Mouse (Mus musculus): ENCODE results near the gene Col1a1. TPM values are rescaled to one million over a fixed set of nuclear protein-coding genes. Genes with fewer than 3 reads are reported as not detected.

The Col1a1 gene
- polyA plus RNA-seq, 1 experiment from 2014 or later: 111 TPM

- DNase-seq (ENCODE audit: low spot score) (no peak), ATAC-seq (ENCODE audit: insufficient read depth, low FRiP score, low TSS enrichment) (no peak)
- no peak overlapping the region for H3K4me3 ChIP-seq (ENCODE audit: low read depth, low read length)
- no peaks in the 10 kb centered on the region for H3K27me3 ChIP-seq (ENCODE audit: control insufficient read depth, insufficient read depth, low read length)
- no peaks in the 10 kb centered on the region for H3K36me3 ChIP-seq (ENCODE audit: control insufficient read depth, insufficient read depth, low read length)
- no peaks in the 10 kb centered on the region for H3K4me1 ChIP-seq (ENCODE audit: control insufficient read depth, insufficient read depth, low read length)
- H3K27ac ChIP-seq (ENCODE audit: low read depth, low read length): no peak overlapping the region
- H3K4me2 ChIP-seq (ENCODE audit: low read depth): no peak overlapping the region
- WGBS: 41% methylated on average over 4 of the region's 4 CpGs
- H3K9me3 ChIP-seq (ENCODE audit: control insufficient read depth, low read length): no peaks in the 10 kb centered on the region
- H3K9ac ChIP-seq (ENCODE audit: low read length): no peak overlapping the region
Observed at GRCm38 (mm10) chr11:94973313-94973712, 37.3 kb downstream of the Col1a1 start.

- Histone ChIP-seq H3K9me3 (ENCODE audit: control insufficient read depth, low read length) (no peaks in the 10 kb centered on the region), H3K4me3 (ENCODE audit: low read depth, low read length) (no peak overlapping the region), H3K4me2 (ENCODE audit: low read depth) (no peak overlapping the region), H3K4me1 (ENCODE audit: control insufficient read depth, insufficient read depth, low read length) (peaks cover 3% of the 10 kb centered on the region; the same call in 1 of the 2 replicates), H3K36me3 (ENCODE audit: control insufficient read depth, insufficient read depth, low read length) (no peaks in the 10 kb centered on the region), H3K27ac (ENCODE audit: low read depth, low read length) (no peak overlapping the region), H3K9ac (ENCODE audit: low read length) (no peak overlapping the region), H3K27me3 (ENCODE audit: control insufficient read depth, insufficient read depth, low read length) (no peaks in the 10 kb centered on the region)
- DNase-seq (ENCODE audit: low spot score): no peak
- no peak for ATAC-seq (ENCODE audit: insufficient read depth, low FRiP score, low TSS enrichment)
- 73% methylated on average over 2 of the region's 2 CpGs for WGBS
Observed at GRCm38 (mm10) chr11:94974951-94975350, 38.9 kb downstream of the Col1a1 start.

GRCm38 (mm10) chr11:94976199-94976598 is 40.2 kb downstream of the Col1a1 start, which contains the start of gene Sgca:
TSS of gene Sgca (minus strand) at chr11:94976327.
- ATAC-seq (ENCODE audit: insufficient read depth, low FRiP score, low TSS enrichment): no peak
- WGBS: 67% methylated on average over 5 of the region's 5 CpGs
- Histone ChIP-seq H3K36me3 (ENCODE audit: control insufficient read depth, insufficient read depth, low read length) (no peaks in the 10 kb centered on the region), H3K9me3 (ENCODE audit: control insufficient read depth, low read length) (no peaks in the 10 kb centered on the region), H3K4me2 (ENCODE audit: low read depth) (no peak within 1 kb of the TSS), H3K27ac (ENCODE audit: low read depth, low read length) (no peak within 1 kb of the TSS), H3K9ac (ENCODE audit: low read length) (no peak within 1 kb of the TSS), H3K4me1 (ENCODE audit: control insufficient read depth, insufficient read depth, low read length) (peaks cover 3% of the 10 kb centered on the region; the same call in 1 of the 2 replicates), H3K27me3 (ENCODE audit: control insufficient read depth, insufficient read depth, low read length) (no peaks in the 10 kb centered on the region), H3K4me3 (ENCODE audit: low read depth, low read length) (no peak within 1 kb of the TSS)
- DNase-seq (ENCODE audit: low spot score): no peak

- DNase-seq (ENCODE audit: low spot score) (peak; percentile 47), ATAC-seq (ENCODE audit: insufficient read depth, low FRiP score, low TSS enrichment) (peak; percentile 78)
- WGBS: 44% methylated on average over 9 of the region's 9 CpGs
- Histone ChIP-seq H3K27ac (ENCODE audit: low read depth, low read length) (peak overlapping the region; percentile 69; the same call in 1 of the 2 replicates), H3K27me3 (ENCODE audit: control insufficient read depth, insufficient read depth, low read length) (no peaks in the 10 kb centered on the region), H3K9me3 (ENCODE audit: control insufficient read depth, low read length) (no peaks in the 10 kb centered on the region), H3K4me1 (ENCODE audit: control insufficient read depth, insufficient read depth, low read length) (peaks cover 3% of the 10 kb centered on the region; the same call in 1 of the 2 replicates), H3K9ac (ENCODE audit: low read length) (peak overlapping the region; percentile 56), H3K4me2 (ENCODE audit: low read depth) (peak overlapping the region; percentile 25), H3K4me3 (ENCODE audit: low read depth, low read length) (no peak overlapping the region), H3K36me3 (ENCODE audit: control insufficient read depth, insufficient read depth, low read length) (no peaks in the 10 kb centered on the region)
Observed at GRCm38 (mm10) chr11:94978178-94978915, 42.3 kb downstream of the Col1a1 start.

GRCm38 (mm10) chr11:94978947-94979346 is 42.9 kb downstream of the Col1a1 start:
- Histone ChIP-seq H3K27me3 (ENCODE audit: control insufficient read depth, insufficient read depth, low read length) (no peaks in the 10 kb centered on the region), H3K9me3 (ENCODE audit: control insufficient read depth, low read length) (no peaks in the 10 kb centered on the region), H3K9ac (ENCODE audit: low read length) (peak overlapping the region; percentile 56), H3K27ac (ENCODE audit: low read depth, low read length) (peak overlapping the region; percentile 69; the same call in 1 of the 2 replicates), H3K4me1 (ENCODE audit: control insufficient read depth, insufficient read depth, low read length) (peaks cover 3% of the 10 kb centered on the region; the same call in 1 of the 2 replicates), H3K36me3 (ENCODE audit: control insufficient read depth, insufficient read depth, low read length) (no peaks in the 10 kb centered on the region), H3K4me3 (ENCODE audit: low read depth, low read length) (no peak overlapping the region), H3K4me2 (ENCODE audit: low read depth) (peak overlapping the region; percentile 25)
- WGBS: under 1% methylated on average over 20 of the region's 20 CpGs
- ATAC-seq (ENCODE audit: insufficient read depth, low FRiP score, low TSS enrichment) (peak; percentile 90), DNase-seq (ENCODE audit: low spot score) (peak; percentile 96)

- H3K27ac ChIP-seq (ENCODE audit: low read depth, low read length): no peak overlapping the region
- no peak for DNase-seq (ENCODE audit: low spot score)
- H3K4me2 ChIP-seq (ENCODE audit: low read depth): no peak overlapping the region
- H3K9me3 ChIP-seq (ENCODE audit: control insufficient read depth, low read length): no peaks in the 10 kb centered on the region
- no peak overlapping the region for H3K9ac ChIP-seq (ENCODE audit: low read length)
- ATAC-seq (ENCODE audit: insufficient read depth, low FRiP score, low TSS enrichment): no peak
- WGBS: 78% methylated on average over 11 of the region's 11 CpGs
- H3K36me3 ChIP-seq (ENCODE audit: control insufficient read depth, insufficient read depth, low read length): no peaks in the 10 kb centered on the region
- H3K4me3 ChIP-seq (ENCODE audit: low read depth, low read length): no peak overlapping the region
- H3K27me3 ChIP-seq (ENCODE audit: control insufficient read depth, insufficient read depth, low read length): no peaks in the 10 kb centered on the region
- H3K4me1 ChIP-seq (ENCODE audit: control insufficient read depth, insufficient read depth, low read length): peaks cover 3% of the 10 kb centered on the region; the same call in 1 of the 2 replicates
Observed at GRCm38 (mm10) chr11:94979462-94980179, 43.6 kb downstream of the Col1a1 start.

- Histone ChIP-seq H3K9me3 (ENCODE audit: control insufficient read depth, low read length) (no peaks in the 10 kb centered on the region), H3K4me2 (ENCODE audit: low read depth) (no peak overlapping the region), H3K36me3 (ENCODE audit: control insufficient read depth, insufficient read depth, low read length) (no peaks in the 10 kb centered on the region), H3K27me3 (ENCODE audit: control insufficient read depth, insufficient read depth, low read length) (no peaks in the 10 kb centered on the region), H3K4me1 (ENCODE audit: control insufficient read depth, insufficient read depth, low read length) (peaks cover 8% of the 10 kb centered on the region; the same call in 1 of the 2 replicates), H3K9ac (ENCODE audit: low read length) (no peak overlapping the region), H3K4me3 (ENCODE audit: low read depth, low read length) (no peak overlapping the region), H3K27ac (ENCODE audit: low read depth, low read length) (no peak overlapping the region)
- no peak for ATAC-seq (ENCODE audit: insufficient read depth, low FRiP score, low TSS enrichment)
- DNase-seq (ENCODE audit: low spot score): no peak
- WGBS: 67% methylated on average over 1 of the region's 1 CpGs
Observed at GRCm38 (mm10) chr11:94985140-94985539, 49.1 kb downstream of the Col1a1 start.

- WGBS: 82% methylated on average over 5 of the region's 5 CpGs
- peaks cover 14% of the 10 kb centered on the region for H3K4me1 ChIP-seq (ENCODE audit: control insufficient read depth, insufficient read depth, low read length)
- no peak overlapping the region for H3K4me3 ChIP-seq (ENCODE audit: low read depth, low read length)
- no peak overlapping the region for H3K9ac ChIP-seq (ENCODE audit: low read length)
- H3K27me3 ChIP-seq (ENCODE audit: control insufficient read depth, insufficient read depth, low read length): no peaks in the 10 kb centered on the region
- H3K9me3 ChIP-seq (ENCODE audit: control insufficient read depth, low read length): no peaks in the 10 kb centered on the region
- DNase-seq (ENCODE audit: low spot score) (no peak), ATAC-seq (ENCODE audit: insufficient read depth, low FRiP score, low TSS enrichment) (no peak)
- H3K36me3 ChIP-seq (ENCODE audit: control insufficient read depth, insufficient read depth, low read length): no peaks in the 10 kb centered on the region
- H3K27ac ChIP-seq (ENCODE audit: low read depth, low read length): no peak overlapping the region
- no peak overlapping the region for H3K4me2 ChIP-seq (ENCODE audit: low read depth)
Observed at GRCm38 (mm10) chr11:94985822-94986221, 49.8 kb downstream of the Col1a1 start.

Measured in neural tube, embryonic 11.5 days (tissue).